In genomic region chr13:21225206-21225605, GRCm38 (mm10) we compare ENCODE assay signal across 24 mouse cellular contexts. TPM values are rescaled to one million over a fixed set of nuclear protein-coding genes. Genes with fewer than 3 reads are reported as not detected.
DNase-seq lines count a peak whose midpoint lies in the region; TF ChIP-seq lines count a peak whose summit lies in the region.
"Had no signal": no experiment of that assay in that cellular context is flagged by ENCODE, and none has a peak within 500 bp of the region (broad histone marks: within the 10 kb centered on the region; RNA-seq: fewer than 3 reads in every experiment).

No protein-coding gene starts in this region.

- H3K4me3 ChIP-seq in CH12.LX (replicated peaks in 1 of 3; ENCODE audit: low read depth in 2 of 3, low read length in 2 of 3, poor library complexity in 1 of 3) (no peak overlapping the region), ES-Bruce4 (ENCODE audit: low read depth, low read length) (no peak overlapping the region), MEL (ENCODE audit: control insufficient read depth in 1 of 2, insufficient read depth in 1 of 2, low read depth in 2 of 2, low read length in 2 of 2) (peak overlapping the region; percentile 46 to 55)
- H3K4me3 ChIP-seq: embryonic facial prominence, embryonic 12.5 days; embryonic facial prominence, embryonic 15.5 days; gastrocnemius, adult 2 months; heart, embryonic 10.5 days; heart, embryonic 13.5 days had no signal

- H3K27me3 ChIP-seq in CH12.LX (replicated peaks) = peaks cover 11% of the 10 kb centered on the region
- H3K27me3 ChIP-seq in ES-Bruce4 (ENCODE audit: control insufficient read depth, insufficient read depth, low read length, poor library complexity, severe bottlenecking) = no peaks in the 10 kb centered on the region
- H3K27me3 ChIP-seq in MEL (ENCODE audit: control insufficient read depth in 1 of 2, insufficient read depth in 2 of 2, low read length in 2 of 2) = no peaks in the 10 kb centered on the region
- H3K27me3 ChIP-seq: embryonic facial prominence, embryonic 12.5 days; embryonic facial prominence, embryonic 15.5 days; heart, embryonic 13.5 days; Patski had no signal

- TF ChIP-seq RAD21 in CH12.LX (IDR thresholded peaks at IDR 0.05; ENCODE audit: low read depth, low read length) (no peak), MEL (IDR thresholded peaks at IDR 0.05; ENCODE audit: low read depth, low read length) (no peak)

- in situ Hi-C loops in CH12.LX (cut with MboI; ENCODE audit: low pct_ligation_motif_present, low pct_unique_long_range_greater_than_20kb, low sequenced_read_pairs) = loop anchor here (25.0 kb wide), 1 partner anchor 288 kb away; no protein-coding TSS in a partner anchor

- no peak for TF ChIP-seq CTCF in CH12.LX (conservative IDR thresholded peaks at IDR 0.05 in 1 of 2, IDR thresholded peaks at IDR 0.05 in 1 of 2; ENCODE audit: low read depth in 2 of 2, low read length in 2 of 2)
- no peak for TF ChIP-seq CTCF in ES-Bruce4 (IDR thresholded peaks at IDR 0.05; ENCODE audit: low read depth, low read length)
- no peak for TF ChIP-seq CTCF in MEL (IDR thresholded peaks at IDR 0.05 in 2 of 3, conservative IDR thresholded peaks at IDR 0.05 in 1 of 3; ENCODE audit: control insufficient read depth in 1 of 3, insufficient read depth in 1 of 3, low read depth in 2 of 3, low read length in 3 of 3, poor library complexity in 1 of 3, severe bottlenecking in 1 of 3)

- no peak overlapping the region for H3K27ac ChIP-seq in CH12.LX (ENCODE audit: insufficient read depth, low read depth)
- H3K27ac ChIP-seq in ES-Bruce4 (ENCODE audit: insufficient read depth, low read length) = peak overlapping the region; percentile 81
- H3K27ac ChIP-seq in MEL (ENCODE audit: control insufficient read depth, low read depth, low read length) = no peak overlapping the region
- H3K27ac ChIP-seq: embryonic facial prominence, embryonic 12.5 days; embryonic facial prominence, embryonic 15.5 days; gastrocnemius, adult 2 months; heart, embryonic 10.5 days; heart, embryonic 13.5 days; hindbrain, embryonic 14.5 days; hindbrain, postnatal 0 days had no signal

- peak overlapping the region; percentile 11; the same call in 1 of the 2 replicates for H3K4me2 ChIP-seq in CH12.LX (ENCODE audit: insufficient read depth, low read depth, poor library complexity, severe bottlenecking)
- H3K4me2 ChIP-seq: embryonic facial prominence, embryonic 12.5 days; embryonic facial prominence, embryonic 15.5 days; heart, embryonic 13.5 days; hindbrain, embryonic 14.5 days had no signal

- H3K79me2 ChIP-seq in CH12.LX (replicated peaks; ENCODE audit: control insufficient read depth, extremely low read depth, insufficient read depth, poor library complexity, severe bottlenecking) (no peaks in the 10 kb centered on the region), MEL (ENCODE audit: control insufficient read depth, insufficient read depth, low read length, poor library complexity) (no peaks in the 10 kb centered on the region)

- no peak overlapping the region for H3K9ac ChIP-seq in CH12.LX (ENCODE audit: insufficient read depth, low read depth)
- no peak overlapping the region for H3K9ac ChIP-seq in ES-Bruce4 (ENCODE audit: low read depth, poor library complexity, severe bottlenecking)
- peak overlapping the region; percentile 27; the same call in 1 of the 2 replicates for H3K9ac ChIP-seq in MEL (ENCODE audit: control insufficient read depth, low read depth, low read length, poor library complexity, severe bottlenecking)
- H3K9ac ChIP-seq: embryonic facial prominence, embryonic 12.5 days; embryonic facial prominence, embryonic 15.5 days; forebrain, postnatal 0 days; heart, embryonic 13.5 days; hindbrain, embryonic 14.5 days had no signal

- H3K4me1 ChIP-seq in CH12.LX (ENCODE audit: control insufficient read depth in 1 of 2, insufficient read depth in 2 of 2) (peaks cover 6 to 20% of the 10 kb centered on the region in 2 experiments), ES-Bruce4 (ENCODE audit: control insufficient read depth, insufficient read depth, low read length) (peaks cover 2% of the 10 kb centered on the region), MEL (ENCODE audit: control insufficient read depth in 1 of 2, insufficient read depth in 2 of 2, low read length in 2 of 2) (peaks cover 1 to 10% of the 10 kb centered on the region in 2 experiments; a peak in 2 of 4 replicates)
- H3K4me1 ChIP-seq: embryonic facial prominence, embryonic 12.5 days had no signal

- H3K9me3 ChIP-seq in CH12.LX (replicated peaks; ENCODE audit: low read length) (no peaks in the 10 kb centered on the region), ES-Bruce4 (replicated peaks; ENCODE audit: control insufficient read depth, insufficient read depth, low read length, poor library complexity, severe bottlenecking) (peaks cover 3% of the 10 kb centered on the region; the same call in 1 of the 2 replicates), MEL (replicated peaks; ENCODE audit: insufficient read depth, low read length) (no peaks in the 10 kb centered on the region)
- H3K9me3 ChIP-seq: embryonic facial prominence, embryonic 12.5 days; embryonic facial prominence, embryonic 15.5 days; heart, embryonic 10.5 days; heart, embryonic 13.5 days had no signal

- TF ChIP-seq EP300 in CH12.LX (IDR thresholded peaks at IDR 0.05; ENCODE audit: low read length) (no peak), ES-Bruce4 (IDR thresholded peaks at IDR 0.05; ENCODE audit: insufficient read depth, low read depth, low read length) (no peak), MEL (IDR thresholded peaks at IDR 0.05; ENCODE audit: low read depth in 1 of 2, low read length in 2 of 2) (no peak)

- dilution Hi-C loops in CH12.LX (cut with MboI; ENCODE audit: extremely low pct_ligation_motif_present, extremely low pct_unique_long_range_greater_than_20kb, low sequenced_read_pairs) = no loop called here

- no peak for TF ChIP-seq POLR2A in CH12.LX (IDR thresholded peaks at IDR 0.05; ENCODE audit: low read depth, low read length)
- TF ChIP-seq POLR2A in ES-Bruce4 (IDR thresholded peaks at IDR 0.05; ENCODE audit: insufficient read depth, low read length) = no peak
- TF ChIP-seq POLR2A in MEL (IDR thresholded peaks at IDR 0.05; ENCODE audit: control insufficient read depth in 1 of 2, insufficient read depth in 1 of 2, low read depth in 1 of 2, low read length in 2 of 2, poor library complexity in 1 of 2) = no peak

- DNase-seq in CH12.LX (ENCODE audit: extremely low read depth) = no peak
- DNase-seq in MEL (ENCODE audit: low read depth, low spot score) = peak; percentile 60
- DNase-seq in yolk sac, embryonic 10.5 days (ENCODE audit: low spot score) = peak; percentile 27
- DNase-seq in layer of hippocampus, adult 9-11 months = no peak
- DNase-seq in adrenal gland, adult 2 months = no peak
- DNase-seq: adrenal gland, postnatal 10 days; adrenal gland, postnatal 36 days; cerebellum, adult 2 months; cerebellum, adult 9-11 months; cerebellum, postnatal 25 days; forebrain, postnatal 0 days; gastrocnemius, adult 2 months; gastrocnemius, postnatal 14 days; heart, adult 18-20 months; heart, postnatal 14 days; heart, postnatal 4 days had no signal

- H3K36me3 ChIP-seq in CH12.LX (replicated peaks in 1 of 2; ENCODE audit: control insufficient read depth in 1 of 2, insufficient read depth in 1 of 2, low read length in 1 of 2) (no peaks in the 10 kb centered on the region), ES-Bruce4 (ENCODE audit: control insufficient read depth, insufficient read depth, low read length, poor library complexity, severe bottlenecking) (no peaks in the 10 kb centered on the region), MEL (ENCODE audit: control insufficient read depth in 1 of 2, insufficient read depth in 2 of 2, low read length in 2 of 2) (peaks cover 0 to 19% of the 10 kb centered on the region in 2 experiments; a peak in 2 of 4 replicates)
- H3K36me3 ChIP-seq: embryonic facial prominence, embryonic 12.5 days; embryonic facial prominence, embryonic 15.5 days; heart, embryonic 10.5 days; heart, embryonic 13.5 days had no signal

TF ChIP-seq in CH12.LX, 34 proteins besides CTCF, POLR2A, EP300 and RAD21 (continues in another document):
- TF ChIP-seq MAFK (IDR thresholded peaks at IDR 0.05; ENCODE audit: insufficient replicate concordance, low read length) (no peak), UBTF (IDR thresholded peaks at IDR 0.05; ENCODE audit: low read depth, low read length) (no peak), MAZ (IDR thresholded peaks at IDR 0.05; ENCODE audit: low read depth, low read length) (no peak), PAX5 (IDR thresholded peaks at IDR 0.05; ENCODE audit: low read length) (no peak), USF2 (conservative IDR thresholded peaks at IDR 0.05; ENCODE audit: low read depth, low read length) (no peak), CHD2 (IDR thresholded peaks at IDR 0.05; ENCODE audit: low read length) (no peak), ELF1 (IDR thresholded peaks at IDR 0.05; ENCODE audit: low read depth, low read length) (no peak), ZC3H11A (IDR thresholded peaks at IDR 0.05; ENCODE audit: low read depth, low read length) (no peak), MXI1 (IDR thresholded peaks at IDR 0.05; ENCODE audit: low read depth, low read length) (no peak), MEF2A (IDR thresholded peaks at IDR 0.05; ENCODE audit: borderline replicate concordance, low read depth, low read length) (no peak)

TF ChIP-seq in MEL, 35 proteins besides CTCF, POLR2A, EP300 and RAD21:
- TF ChIP-seq GATA1 (IDR thresholded peaks at IDR 0.05; ENCODE audit: low read depth, low read length) = peak; percentile 70
- 0 out of 2 replicates have a peak, but pooled peaks have one; percentile 23 for TF ChIP-seq SIN3A (IDR thresholded peaks at IDR 0.05; ENCODE audit: low read length)
- no peak for TF ChIP-seq MAX (IDR thresholded peaks at IDR 0.05; ENCODE audit: low read length)

RNA-seq across cellular contexts. Expression of gene Trim27, which starts 46.0 kb away (rescaled TPM):
- total RNA-seq in CH12.LX (2012; rRNA removed) (146 and 176 TPM in 2 replicates), CH12.LX (2014; rRNA removed) (134 and 141 TPM in 2 replicates), MEL (2012; rRNA removed) (257 and 258 TPM in 2 replicates)
- polyA plus RNA-seq in CH12.LX (2012; ENCODE audit: insufficient read length, low read depth) (185 and 198 TPM in 2 replicates), ES-Bruce4 (2011; ENCODE audit: insufficient read depth, insufficient read length, low read depth, missing spikeins) (117 and 128 TPM in 2 replicates), MEL (2012; ENCODE audit: insufficient read depth in 1 of 2, insufficient read length in 2 of 2, low read depth in 1 of 2, low replicate concordance in 2 of 2, missing spikeins in 1 of 2) (100 to 1,000 TPM; 311 to 339 TPM)
- total RNA-seq in adrenal gland, adult 2 months (2021) = 10 to 100 TPM; 47.9 to 52.0 TPM
- 170 and 180 TPM in 2 replicates for polyA plus RNA-seq in adrenal gland, adult 2 months (2012; rRNA removed)

Comparison
In these comparisons a context has a peak if more than half of its experiments do, and no peak if none do; other contexts are left out.
1. DNase-seq: peak in MEL (single experiment) and yolk sac, embryonic 10.5 days (single experiment); none in CH12.LX (single experiment), layer of hippocampus, adult 9-11 months (single experiment) and adrenal gland, adult 2 months (single experiment).
2. H3K4me3 ChIP-seq: peak in MEL (2 of 2); none in CH12.LX (0 of 3) and ES-Bruce4 (single experiment).
3. Of the 35 proteins assayed by ChIP-seq in both MEL and CH12.LX: peak only in MEL: SIN3A; only in CH12.LX: none; in both: none; in neither: 34.